Mouse (Mus musculus) stomach, embryonic 16.5 days (tissue): ENCODE results near the gene Sipa1l3. TPM values are rescaled to one million over a fixed set of nuclear protein-coding genes. Genes with fewer than 3 reads are reported as not detected.

Experiments
- ATAC-seq: fragments of 200-750 bp; cut with Nextera tagmentation; 2 replicates; pipeline ENCODE4 v1.8.0; 2017; ENCODE audit warnings: moderate number of reproducible peaks, moderate TSS enrichment; ENCODE audit not compliant: insufficient read depth, low FRiP score
- H3K27ac ChIP-seq: fragments of 300-500 bp; sonication (generic); 2 replicates; pipeline ENCODE4 v1.5.1; 2014; ENCODE audit warnings: low read length
- H3K27me3 ChIP-seq: fragments of 300-500 bp; sonication (generic); 2 replicates; pipeline ENCODE4 v1.6.1; 2014; ENCODE audit warnings: low read length, control low read depth, mixed read lengths; ENCODE audit not compliant: control insufficient read depth, insufficient read depth
- H3K36me3 ChIP-seq: fragments of 300-500 bp; sonication (generic); 2 replicates; pipeline ENCODE4 v1.6.1; 2014; ENCODE audit warnings: low read length; ENCODE audit not compliant: control insufficient read depth, insufficient read depth
- H3K4me1 ChIP-seq: fragments of 300-500 bp; sonication (generic); 2 replicates; pipeline ENCODE4 v1.6.1; 2014; ENCODE audit warnings: low read length, control low read depth, mixed read lengths; ENCODE audit not compliant: control insufficient read depth, insufficient read depth
- H3K4me2 ChIP-seq: fragments of 300-500 bp; sonication (generic); 2 replicates; pipeline ENCODE4 v1.6.1; 2014; ENCODE audit warnings: low read depth, low read length, mixed read lengths
- H3K4me3 ChIP-seq: fragments of 300-500 bp; sonication (generic); replicated peaks from 2 replicates; pipeline ENCODE4 v1.5.1; 2014; ENCODE audit warnings: mild to moderate bottlenecking, low read length
- H3K9ac ChIP-seq: fragments of 300-500 bp; sonication (generic); 2 replicates; pipeline ENCODE4 v1.6.1; 2014; ENCODE audit warnings: low read length
- H3K9me3 ChIP-seq: fragments of 300-500 bp; sonication (generic); replicated peaks from 2 replicates; pipeline ENCODE4 v1.6.1; 2016; ENCODE audit warnings: low read length, control low read depth; ENCODE audit not compliant: control insufficient read depth
- WGBS: fragments of 180-500 bp; shearing (Covaris S2); extraction: QIAGEN DNeasy Blood & Tissue Kit; methylation state at CpG from one replicate; pipeline ENCODE4 v1.1.7; 2014; 5-methylcytosine and 5-hydroxymethylcytosine counted together
- polyA plus RNA-seq: library from polyadenylated mRNA; unstranded; fragments of >200 nt; fragmentation: Nextera tagmentation; extraction: Ambion mirVana; gene quantifications from 2 replicates; pipeline ENCODE4 v1.2.1, GENCODE M21; 2015

Gene Sipa1l3
- polyA plus RNA-seq, 1 experiment from 2014 or later: 22.2 TPM

- no peaks in the 10 kb centered on the region for H3K9me3 ChIP-seq
- ATAC-seq: no peak
- H3K4me1 ChIP-seq: peaks cover 20% of the 10 kb centered on the region
- 80% methylated on average over 5 of the region's 5 CpGs for WGBS
- no peak overlapping the region for H3K9ac ChIP-seq
- no peaks in the 10 kb centered on the region for H3K27me3 ChIP-seq
- no peaks in the 10 kb centered on the region for H3K36me3 ChIP-seq
- H3K4me2 ChIP-seq: no peak overlapping the region
- no peak overlapping the region for H3K4me3 ChIP-seq
- H3K27ac ChIP-seq: peak overlapping the region; percentile 34; the same call in 1 of the 2 replicates
These were observed 56.3 kb downstream of the Sipa1l3 start for GRCm38 (mm10) chr7:29462178-29462577.

- no peaks in the 10 kb centered on the region for H3K27me3 ChIP-seq
- H3K4me1 ChIP-seq: peaks cover 20% of the 10 kb centered on the region
- no peaks in the 10 kb centered on the region for H3K36me3 ChIP-seq
- peak overlapping the region; percentile 54 for H3K27ac ChIP-seq
- 71% methylated on average over 10 of the region's 10 CpGs for WGBS
- no peak for ATAC-seq
- no peak overlapping the region for H3K4me2 ChIP-seq
- no peak overlapping the region for H3K4me3 ChIP-seq
- H3K9me3 ChIP-seq: no peaks in the 10 kb centered on the region
- peak overlapping the region; percentile 17; the same call in 1 of the 2 replicates for H3K9ac ChIP-seq
These were observed 56.9 kb downstream of the Sipa1l3 start for GRCm38 (mm10) chr7:29461557-29461956.

- Histone ChIP-seq H3K27me3 (no peaks in the 10 kb centered on the region), H3K4me2 (no peak overlapping the region), H3K9ac (no peak overlapping the region), H3K4me3 (no peak overlapping the region), H3K9me3 (no peaks in the 10 kb centered on the region), H3K27ac (0 out of 2 replicates have a peak overlapping the region, but pooled peaks have one; percentile 4), H3K36me3 (no peaks in the 10 kb centered on the region), H3K4me1 (peaks cover 31% of the 10 kb centered on the region)
- 79% methylated on average over 14 of the region's 14 CpGs for WGBS
- ATAC-seq: no peak
These were observed 59.3 kb downstream of the Sipa1l3 start for GRCm38 (mm10) chr7:29458889-29459740.

- Histone ChIP-seq H3K9me3 (no peaks in the 10 kb centered on the region), H3K4me2 (no peak overlapping the region), H3K27me3 (no peaks in the 10 kb centered on the region), H3K4me3 (no peak overlapping the region), H3K4me1 (peaks cover 43% of the 10 kb centered on the region), H3K27ac (no peak overlapping the region; the same call in 1 of the 2 replicates), H3K9ac (peak overlapping the region; percentile 40; the same call in 1 of the 2 replicates), H3K36me3 (no peaks in the 10 kb centered on the region)
- no peak for ATAC-seq
- 53% methylated on average over 6 of the region's 6 CpGs for WGBS
These were observed 60.7 kb downstream of the Sipa1l3 start for GRCm38 (mm10) chr7:29457772-29458171.

GRCm38 (mm10) chr7:29456716-29457115, 61.7 kb downstream of the Sipa1l3 start:
- Histone ChIP-seq H3K27me3 (no peaks in the 10 kb centered on the region), H3K27ac (no peak overlapping the region), H3K4me2 (no peak overlapping the region), H3K36me3 (no peaks in the 10 kb centered on the region), H3K4me3 (no peak overlapping the region), H3K4me1 (peaks cover 47% of the 10 kb centered on the region), H3K9ac (no peak overlapping the region), H3K9me3 (no peaks in the 10 kb centered on the region)
- WGBS: 79% methylated on average over 9 of the region's 9 CpGs
- ATAC-seq: no peak

GRCm38 (mm10) chr7:29455591-29455990, 62.9 kb downstream of the Sipa1l3 start:
- Histone ChIP-seq H3K4me1 (peaks cover 43% of the 10 kb centered on the region), H3K9ac (no peak overlapping the region), H3K4me3 (no peak overlapping the region), H3K27me3 (no peaks in the 10 kb centered on the region), H3K27ac (peak overlapping the region; percentile 69; the same call in 1 of the 2 replicates), H3K4me2 (no peak overlapping the region), H3K36me3 (no peaks in the 10 kb centered on the region), H3K9me3 (no peaks in the 10 kb centered on the region)
- WGBS: 68% methylated on average over 6 of the region's 6 CpGs
- no peak for ATAC-seq

- H3K4me1 ChIP-seq: peaks cover 43% of the 10 kb centered on the region
- H3K4me2 ChIP-seq: no peak overlapping the region
- no peaks in the 10 kb centered on the region for H3K9me3 ChIP-seq
- no peak overlapping the region for H3K9ac ChIP-seq
- H3K4me3 ChIP-seq: no peak overlapping the region
- 48% methylated on average over 7 of the region's 7 CpGs for WGBS
- no peak for ATAC-seq
- no peaks in the 10 kb centered on the region for H3K36me3 ChIP-seq
- H3K27ac ChIP-seq: peak overlapping the region; percentile 69
- no peaks in the 10 kb centered on the region for H3K27me3 ChIP-seq
These were observed 63.5 kb downstream of the Sipa1l3 start for GRCm38 (mm10) chr7:29454965-29455364.

- peak; percentile 76 for ATAC-seq
- no peak overlapping the region for H3K4me3 ChIP-seq
- H3K27me3 ChIP-seq: no peaks in the 10 kb centered on the region
- H3K9ac ChIP-seq: peak overlapping the region; percentile 44
- peak overlapping the region; percentile 96 for H3K27ac ChIP-seq
- H3K9me3 ChIP-seq: no peaks in the 10 kb centered on the region
- WGBS: 27% methylated on average over 18 of the region's 18 CpGs
- no peaks in the 10 kb centered on the region for H3K36me3 ChIP-seq
- peak overlapping the region; percentile 29 for H3K4me2 ChIP-seq
- peaks cover 38% of the 10 kb centered on the region for H3K4me1 ChIP-seq
These were observed 65.3 kb downstream of the Sipa1l3 start for GRCm38 (mm10) chr7:29452991-29453741.

- Histone ChIP-seq H3K4me2 (no peak overlapping the region), H3K9me3 (no peaks in the 10 kb centered on the region), H3K9ac (no peak overlapping the region), H3K27me3 (no peaks in the 10 kb centered on the region), H3K4me3 (no peak overlapping the region), H3K27ac (peak overlapping the region; percentile 96), H3K4me1 (peaks cover 35% of the 10 kb centered on the region), H3K36me3 (no peaks in the 10 kb centered on the region)
- 81% methylated on average over 6 of the region's 6 CpGs for WGBS
- ATAC-seq: no peak
These were observed 66.1 kb downstream of the Sipa1l3 start for GRCm38 (mm10) chr7:29452381-29452780.
